Mouse (Mus musculus) bone marrow, adult 2 months (tissue): ENCODE measurements around the gene Dao.

Experiments used
- CTCF ChIP-seq: fragments of 200-500 bp; IDR thresholded peaks from 2 replicates; pipeline ENCODE4 v1.5.1; 2011; ENCODE audit warnings: low read length, control low read depth; ENCODE audit not compliant: control insufficient read depth, insufficient read depth
- POLR2A ChIP-seq: fragments of 200-500 bp; IDR thresholded peaks from 2 replicates; pipeline ENCODE4 v1.6.1; 2011; ENCODE audit warnings: low read depth, mild to moderate bottlenecking, control low read depth, low read length, borderline replicate concordance; ENCODE audit not compliant: control insufficient read depth

DNA sequence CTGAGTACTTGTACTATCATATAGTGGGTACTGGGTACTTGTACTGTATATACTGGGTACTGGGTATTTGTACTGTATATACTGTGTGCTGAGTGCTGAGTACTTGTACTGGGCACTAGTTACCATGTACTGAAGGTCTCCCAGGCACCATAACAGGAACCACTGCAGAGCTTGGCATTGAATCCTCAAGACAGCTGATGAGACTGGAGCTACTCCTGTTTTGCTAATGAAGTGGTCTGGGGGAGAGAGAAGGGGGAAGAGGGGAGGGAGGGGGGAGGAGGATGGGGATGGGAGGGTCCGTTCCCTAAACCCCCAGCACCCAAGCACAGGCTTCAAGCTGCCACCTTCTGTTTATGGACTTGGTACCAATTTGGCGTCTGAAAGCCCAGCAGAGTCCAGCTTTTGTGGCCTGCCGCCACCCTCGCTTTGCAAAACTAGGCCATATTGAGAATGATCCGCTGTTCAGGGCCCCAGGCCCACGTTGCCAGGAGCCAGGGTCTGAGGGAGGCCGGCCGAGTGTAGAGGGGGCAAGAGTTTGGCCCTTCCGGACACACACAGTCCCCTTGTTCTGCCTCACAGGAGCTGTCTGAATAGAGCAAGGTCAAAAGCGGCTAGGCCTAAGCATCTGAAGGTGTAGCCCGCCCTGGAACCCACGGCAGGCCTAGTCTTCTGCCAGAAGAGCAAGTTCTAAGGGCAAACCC, 4.4 kb downstream of the Dao start:
- TF ChIP-seq CTCF (no peak), POLR2A (no peak)
